Mouse (Mus musculus): ENCODE data around the gene Lcn11. TPM values are rescaled to one million over a fixed set of nuclear protein-coding genes. Genes with fewer than 3 reads are reported as not detected.

Lcn11 gene
- total and polyA plus RNA-seq, 3 experiments, result not detected

GRCm38 (mm10) chr2:25822806-25823205, 46.0 kb downstream of the Lcn11 start, which contains the start of gene Lcn9:
Lcn9 (plus strand) TSS chr2:25823153.
- no peak for TF ChIP-seq POLR2A (IDR thresholded peaks at IDR 0.05; ENCODE audit: low read depth, low read length)
- TF ChIP-seq MAZ (IDR thresholded peaks at IDR 0.05; ENCODE audit: low read depth, low read length), result no peak
- no peak for TF ChIP-seq TCF12 (IDR thresholded peaks at IDR 0.05; ENCODE audit: low read depth, low read length)
- TF ChIP-seq MAX (IDR thresholded peaks at IDR 0.05; ENCODE audit: low read length), result no peak
- no peak for TF ChIP-seq MAFK (IDR thresholded peaks at IDR 0.05; ENCODE audit: insufficient replicate concordance, low read length)
- TF ChIP-seq RAD21 (IDR thresholded peaks at IDR 0.05; ENCODE audit: low read depth, low read length), result no peak
- no peak for TF ChIP-seq IRF4 (IDR thresholded peaks at IDR 0.05; ENCODE audit: low read depth, low read length)
- no peak for TF ChIP-seq USF2 (conservative IDR thresholded peaks at IDR 0.05; ENCODE audit: low read depth, low read length)
- TF ChIP-seq JUND (conservative IDR thresholded peaks at IDR 0.05; ENCODE audit: low read depth, low read length), result no peak
- TF ChIP-seq JUN (IDR thresholded peaks at IDR 0.05; ENCODE audit: insufficient read depth, low read depth, low read length), result no peak
- no peak for TF ChIP-seq HCFC1 (IDR thresholded peaks at IDR 0.05; ENCODE audit: low read depth, low read length)
- TF ChIP-seq KAT2A (IDR thresholded peaks at IDR 0.05; ENCODE audit: insufficient replicate concordance, low read length), result no peak
- TF ChIP-seq POLR2AphosphoS2 (IDR thresholded peaks at IDR 0.05; ENCODE audit: low read depth, low read length), result no peak
- no peak for TF ChIP-seq UBTF (IDR thresholded peaks at IDR 0.05; ENCODE audit: low read depth, low read length)
- TF ChIP-seq SMC3 (IDR thresholded peaks at IDR 0.05; ENCODE audit: low read depth, low read length), result no peak
- H3K9me3 ChIP-seq (replicated peaks; ENCODE audit: low read length), result no peaks in the 10 kb centered on the region
- dilution Hi-C loops (cut with MboI; ENCODE audit: extremely low pct_ligation_motif_present, extremely low pct_unique_long_range_greater_than_20kb, low sequenced_read_pairs), result no loop called here
- H3K27ac ChIP-seq (ENCODE audit: insufficient read depth, low read depth), result no peak within 1 kb of the TSS
- H3K9ac ChIP-seq (ENCODE audit: insufficient read depth, low read depth), result no peak within 1 kb of the TSS
- H3K4me3 ChIP-seq (replicated peaks in 1 of 3; ENCODE audit: low read depth in 2 of 3, low read length in 2 of 3, poor library complexity in 1 of 3), result no peak within 1 kb of the TSS
- H3K4me1 ChIP-seq (ENCODE audit: control insufficient read depth in 1 of 2, insufficient read depth in 2 of 2), result no peaks in the 10 kb centered on the region
- no peak for DNase-seq (ENCODE audit: extremely low read depth)
- H3K36me3 ChIP-seq (replicated peaks in 1 of 2; ENCODE audit: control insufficient read depth in 1 of 2, insufficient read depth in 1 of 2, low read length in 1 of 2), result no peaks in the 10 kb centered on the region
- in situ Hi-C loops (cut with MboI; ENCODE audit: low pct_ligation_motif_present, low pct_unique_long_range_greater_than_20kb, low sequenced_read_pairs), result no loop called here
- H3K4me2 ChIP-seq (ENCODE audit: insufficient read depth, low read depth, poor library complexity, severe bottlenecking), result no peak within 1 kb of the TSS
- H3K79me2 ChIP-seq (replicated peaks; ENCODE audit: control insufficient read depth, extremely low read depth, insufficient read depth, poor library complexity, severe bottlenecking), result no peaks in the 10 kb centered on the region
- peaks cover 84% of the 10 kb centered on the region for H3K27me3 ChIP-seq (replicated peaks)

- no peaks in the 10 kb centered on the region for H3K79me2 ChIP-seq (replicated peaks; ENCODE audit: control insufficient read depth, extremely low read depth, insufficient read depth, poor library complexity, severe bottlenecking)
- no peaks in the 10 kb centered on the region for H3K4me1 ChIP-seq (ENCODE audit: control insufficient read depth in 1 of 2, insufficient read depth in 2 of 2)
- H3K9me3 ChIP-seq (replicated peaks; ENCODE audit: low read length), result no peaks in the 10 kb centered on the region
- no peak for DNase-seq (ENCODE audit: extremely low read depth)
- H3K4me2 ChIP-seq (ENCODE audit: insufficient read depth, low read depth, poor library complexity, severe bottlenecking), result no peak overlapping the region
- dilution Hi-C loops (cut with MboI; ENCODE audit: extremely low pct_ligation_motif_present, extremely low pct_unique_long_range_greater_than_20kb, low sequenced_read_pairs) (no loop called here), in situ Hi-C loops (cut with MboI; ENCODE audit: low pct_ligation_motif_present, low pct_unique_long_range_greater_than_20kb, low sequenced_read_pairs) (no loop called here)
- no peak overlapping the region for H3K4me3 ChIP-seq (replicated peaks in 1 of 3; ENCODE audit: low read depth in 2 of 3, low read length in 2 of 3, poor library complexity in 1 of 3)
- no peak overlapping the region for H3K9ac ChIP-seq (ENCODE audit: insufficient read depth, low read depth)
- peaks cover 75% of the 10 kb centered on the region for H3K27me3 ChIP-seq (replicated peaks)
- H3K27ac ChIP-seq (ENCODE audit: insufficient read depth, low read depth), result no peak overlapping the region
- TF ChIP-seq CHD1 (IDR thresholded peaks at IDR 0.05; ENCODE audit: low read depth, low read length), result no peak
- no peak for TF ChIP-seq POLR2AphosphoS2 (IDR thresholded peaks at IDR 0.05; ENCODE audit: low read depth, low read length)
- no peak for TF ChIP-seq JUND (conservative IDR thresholded peaks at IDR 0.05; ENCODE audit: low read depth, low read length)
- no peak for TF ChIP-seq ELF1 (IDR thresholded peaks at IDR 0.05; ENCODE audit: low read depth, low read length)
- no peak for TF ChIP-seq ZNF384 (IDR thresholded peaks at IDR 0.05; ENCODE audit: low read depth, low read length)
- TF ChIP-seq TBP (conservative IDR thresholded peaks at IDR 0.05; ENCODE audit: low read depth, low read length), result no peak
- no peak for TF ChIP-seq SIN3A (IDR thresholded peaks at IDR 0.05; ENCODE audit: low read length)
- no peak for TF ChIP-seq POLR2A (IDR thresholded peaks at IDR 0.05; ENCODE audit: low read depth, low read length)
- TF ChIP-seq ZC3H11A (IDR thresholded peaks at IDR 0.05; ENCODE audit: low read depth, low read length), result no peak
- TF ChIP-seq ETS1 (conservative IDR thresholded peaks at IDR 0.05; ENCODE audit: low read depth, low read length), result no peak
- H3K36me3 ChIP-seq (replicated peaks in 1 of 2; ENCODE audit: control insufficient read depth in 1 of 2, insufficient read depth in 1 of 2, low read length in 1 of 2), result no peaks in the 10 kb centered on the region
These were observed 47.9 kb downstream of the Lcn11 start for GRCm38 (mm10) chr2:25824751-25825150.

Measured in CH12.LX (cell line).